Mouse (Mus musculus): ENCODE measurements around the gene Cpm.

DNA sequence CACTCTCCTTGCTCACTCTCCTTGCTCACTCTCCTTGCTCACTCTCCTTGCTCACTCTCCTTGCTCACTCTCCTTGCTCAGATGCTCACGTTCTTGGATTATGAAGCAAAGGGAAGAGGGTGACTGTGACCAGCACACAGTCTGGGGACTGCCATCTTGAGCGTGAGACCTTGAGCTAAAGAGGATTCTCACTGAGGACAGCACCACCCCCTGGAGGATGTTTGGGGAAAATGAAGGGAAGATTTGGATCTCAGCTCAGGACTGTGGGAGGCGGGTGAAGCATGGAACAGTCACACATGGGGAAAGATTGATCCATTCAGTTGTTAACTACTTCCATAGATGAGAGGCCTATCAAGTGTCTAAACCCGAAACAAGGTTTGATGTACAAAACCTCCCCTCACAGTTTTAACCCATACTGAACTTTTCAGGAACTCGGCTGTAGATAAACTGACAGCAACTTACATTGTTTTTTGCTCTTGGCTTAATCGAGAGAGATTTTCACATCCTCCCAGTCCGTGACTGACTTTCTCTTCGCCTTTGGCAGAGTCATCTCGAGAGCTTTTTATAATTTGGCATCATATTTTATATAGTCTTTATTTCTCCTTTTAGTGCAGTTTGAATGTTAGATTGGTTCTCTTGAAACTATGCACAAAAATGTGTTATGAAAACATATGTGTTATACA lies 7.9 kb downstream of the Cpm start:
- TF ChIP-seq POLR2A (IDR thresholded peaks at IDR 0.05; ENCODE audit: insufficient read depth, low read length) (no peak), CTCF (IDR thresholded peaks at IDR 0.05; ENCODE audit: low read depth, low read length) (peak; percentile 27)

All from ES-Bruce4 (cell line).